Mouse (Mus musculus): ENCODE results near the gene Mbd6. TPM values are rescaled to one million over a fixed set of nuclear protein-coding genes. Genes with fewer than 3 reads are reported as not detected.

Gene Mbd6
- polyA plus RNA-seq, 2 experiments from 2014 or later = 4.0 to 14.7 TPM

GRCm38 (mm10) chr10:127287271-127287935, 1.4 kb downstream of the Mbd6 start:
- no peak for ATAC-seq

DNA sequence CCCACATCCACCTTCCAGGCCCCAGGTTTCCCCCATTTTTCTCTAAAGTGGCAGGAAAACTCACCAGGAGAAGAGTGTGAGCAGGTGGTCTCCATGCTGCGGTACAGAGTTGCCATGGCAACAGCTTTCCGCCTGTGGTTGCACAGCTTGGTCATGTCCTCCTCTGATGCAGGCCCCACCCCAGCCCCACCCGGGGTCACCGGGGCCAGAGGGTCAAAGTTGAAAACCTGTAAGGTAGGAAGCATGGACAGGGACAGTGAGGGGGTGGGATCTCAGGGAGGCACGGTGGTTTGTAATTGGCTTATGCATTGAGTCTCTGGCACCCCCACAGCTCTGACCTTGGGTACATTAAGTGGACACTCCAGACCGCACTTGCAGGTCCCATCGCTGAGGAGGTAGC, 2.1 kb downstream of the Mbd6 start:
- no peak for ATAC-seq

GRCm38 (mm10) chr10:127286194-127286593, 2.6 kb downstream of the Mbd6 start:
- no peak for ATAC-seq

DNA sequence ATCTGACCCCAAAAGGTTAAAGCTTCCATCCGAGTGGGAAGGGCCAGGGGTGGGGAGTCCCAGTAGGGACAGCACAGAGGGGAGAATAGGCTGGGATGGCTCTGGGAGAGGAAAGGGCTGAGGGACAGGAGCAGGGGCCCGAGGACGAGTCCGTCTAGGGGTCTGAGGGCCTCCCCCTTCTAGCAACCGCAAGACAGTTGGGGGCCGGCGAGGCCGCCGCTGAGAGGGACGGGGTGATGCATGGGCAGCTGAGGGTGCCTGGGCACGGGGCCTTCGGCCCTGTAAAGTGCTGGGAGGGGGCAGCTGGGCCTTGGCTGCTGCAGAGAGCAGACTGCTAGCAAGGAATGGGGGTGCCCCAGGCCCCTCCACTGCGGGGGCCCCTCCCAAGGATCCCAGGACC, 3.2 kb downstream of the Mbd6 start:
- no peak for ATAC-seq

DNA sequence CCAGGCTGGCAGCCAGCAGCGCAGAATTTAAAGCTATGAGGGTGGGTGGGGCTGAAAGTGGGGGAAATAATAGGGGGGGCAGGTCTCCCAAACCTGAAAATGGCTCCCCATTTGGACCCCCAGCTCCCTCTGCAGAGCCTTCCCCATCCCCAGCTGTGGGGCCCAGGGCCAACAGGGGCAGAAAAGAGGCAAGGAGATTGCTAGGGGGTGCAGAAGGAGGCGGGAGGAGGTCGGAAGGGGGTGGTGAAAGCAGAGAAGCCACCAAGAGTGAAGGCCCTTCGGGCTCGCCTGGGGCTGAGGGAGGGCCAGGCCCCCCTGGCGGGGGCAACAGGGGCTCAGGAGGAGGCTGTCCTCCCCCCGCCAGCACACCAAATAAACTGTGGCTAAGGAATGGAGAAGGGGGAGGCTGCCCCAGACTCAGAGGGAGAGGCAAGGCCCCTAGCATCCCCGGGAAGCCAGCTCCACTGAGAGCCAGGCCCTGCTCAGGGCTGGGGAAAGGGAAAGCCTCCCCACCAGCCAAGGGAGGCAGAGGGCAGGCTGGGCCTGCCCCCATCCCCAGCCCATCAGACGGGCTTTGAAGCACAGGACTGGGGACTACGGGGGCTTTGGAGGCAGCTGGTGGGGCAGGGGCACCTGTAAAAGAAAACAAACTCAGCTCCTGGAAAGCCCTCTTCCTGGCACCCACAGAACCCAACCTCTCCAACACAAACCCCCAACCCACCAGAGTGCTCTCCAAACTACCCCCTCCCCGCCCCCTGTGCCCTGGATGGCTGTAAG, 3.9 kb downstream of the Mbd6 start:
- ATAC-seq = no peak

- no peak for ATAC-seq
These were observed 4.7 kb downstream of the Mbd6 start for GRCm38 (mm10) chr10:127284105-127284622.

DNA sequence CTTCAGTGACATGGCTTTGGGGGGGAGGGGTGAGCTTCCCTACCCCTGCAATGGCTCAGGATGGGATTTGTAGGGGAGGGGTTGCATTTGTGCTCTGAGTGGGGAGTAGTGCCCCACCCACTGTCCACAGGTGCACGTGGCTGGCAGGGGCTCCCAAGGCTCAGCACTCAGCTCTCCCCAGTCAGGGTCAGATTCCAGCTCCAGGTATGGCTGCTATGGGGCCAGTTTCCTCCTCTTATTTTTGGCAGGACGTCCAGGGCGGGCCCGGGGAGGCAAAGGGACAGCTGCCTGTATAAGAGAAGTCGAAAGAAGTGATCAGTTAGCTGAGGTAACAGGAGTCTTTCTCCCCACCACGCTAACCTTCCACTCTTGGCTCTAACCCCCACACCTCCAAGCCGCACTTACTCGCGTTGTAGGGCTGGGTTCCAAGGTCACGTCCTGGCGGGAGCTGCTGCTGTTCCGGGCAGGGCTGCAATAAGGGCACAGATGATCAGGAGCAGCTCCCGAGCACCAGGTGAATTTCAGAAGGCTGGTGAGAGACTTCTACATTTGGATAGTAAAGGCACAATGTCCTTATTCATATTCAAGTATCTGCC, 6.1 kb downstream of the Mbd6 start:
- no peak for ATAC-seq

DNA sequence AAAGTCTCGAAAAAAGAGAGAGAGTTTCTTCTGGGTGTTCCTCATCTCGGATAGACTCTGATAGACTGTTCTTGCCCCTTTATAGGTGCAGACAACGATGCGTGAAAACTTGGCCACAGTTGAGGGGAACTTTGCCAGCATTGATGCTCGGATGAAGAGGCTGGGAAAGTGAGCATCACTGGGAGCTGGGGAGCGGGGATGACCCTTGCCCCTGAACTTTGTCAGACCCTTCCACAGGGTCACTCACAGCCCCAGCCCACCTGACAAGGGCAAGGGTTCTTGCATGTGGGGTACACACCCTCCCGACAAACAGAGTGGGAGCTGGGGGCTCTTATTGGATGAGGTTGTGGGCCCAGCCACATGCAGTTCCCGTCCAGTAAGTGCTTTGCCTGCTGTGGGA, 7.5 kb downstream of the Mbd6 start:
- no peak for ATAC-seq

DNA sequence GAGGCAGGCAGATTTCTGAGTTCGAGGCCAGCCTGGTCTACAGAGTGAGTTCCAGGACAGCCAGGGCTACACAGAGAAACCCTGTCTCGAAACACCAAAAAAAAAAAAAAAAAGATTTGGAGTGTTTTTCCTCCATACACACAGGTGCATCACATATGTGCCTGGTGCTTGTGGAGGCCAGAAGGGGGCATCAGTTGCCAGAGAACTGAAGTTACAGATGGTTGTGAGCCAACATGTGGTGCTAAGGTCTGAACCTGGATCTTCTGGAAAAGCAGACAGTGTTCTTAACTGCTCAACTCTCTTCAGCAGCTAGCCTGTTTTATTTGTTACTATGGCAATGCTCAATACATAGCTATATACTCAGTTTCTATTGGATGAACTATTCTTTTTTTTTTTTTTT, 9.1 kb downstream of the Mbd6 start:
- no peak for ATAC-seq

DNA sequence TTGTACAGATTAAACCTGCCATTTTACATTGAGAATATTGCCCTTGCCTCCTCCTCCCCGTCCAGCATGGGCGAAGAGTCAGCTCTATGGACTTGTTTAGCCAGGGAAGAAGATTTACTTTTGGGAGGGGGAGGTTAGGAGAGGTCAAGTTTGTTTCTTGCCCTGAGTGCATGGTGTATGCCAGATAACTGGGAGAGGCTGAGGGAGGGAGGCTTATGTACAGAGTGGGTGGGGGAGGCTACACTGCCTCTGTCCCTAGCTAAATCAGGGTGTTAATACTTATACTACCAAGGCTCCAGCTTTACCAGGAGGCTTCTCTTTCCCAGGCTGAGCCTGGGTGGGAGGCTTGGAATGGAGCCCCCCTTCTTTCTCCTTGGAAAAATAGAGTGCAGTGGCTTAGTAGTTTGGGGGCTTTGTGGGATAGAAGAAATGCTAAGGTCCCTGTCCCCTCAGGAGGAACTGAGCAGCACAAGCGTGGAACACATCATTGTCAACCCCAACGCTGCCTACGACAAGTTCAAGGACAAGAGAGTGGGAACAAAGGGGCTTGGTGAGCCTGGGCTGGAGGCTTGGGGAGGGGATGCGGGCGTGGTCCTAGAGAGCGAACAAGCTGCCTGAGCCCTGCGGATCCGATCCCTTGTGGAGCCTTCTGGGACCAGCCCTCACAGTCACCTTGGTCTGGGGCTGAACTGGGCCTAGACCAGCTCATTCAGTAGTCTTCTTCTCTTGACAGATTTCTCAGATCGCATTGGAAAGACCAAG, 14.4 kb downstream of the Mbd6 start:
- ATAC-seq = no peak

GRCm38 (mm10) chr10:127272371-127272770, 16.4 kb downstream of the Mbd6 start:
- no peak for ATAC-seq

DNA sequence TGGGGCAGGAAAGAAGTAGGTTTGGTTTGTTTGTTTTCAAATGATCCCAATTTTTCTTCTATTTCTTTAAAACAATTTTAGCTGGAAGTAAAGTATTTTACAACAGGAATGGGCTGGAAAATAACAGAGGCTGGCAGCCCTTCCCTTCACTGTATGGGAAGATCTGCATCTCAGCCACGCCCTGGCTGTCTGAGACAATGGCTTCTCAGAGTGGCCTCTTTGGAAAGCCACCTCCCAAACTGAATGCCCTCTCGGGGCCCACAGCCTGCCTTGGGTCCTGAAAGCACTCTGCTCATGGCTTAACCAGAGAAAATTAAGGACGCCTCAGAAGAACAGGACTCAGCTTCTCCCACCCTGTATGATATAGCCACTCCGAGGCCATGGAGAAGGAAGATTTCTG, 18.9 kb downstream of the Mbd6 start:
- ATAC-seq = no peak

DNA sequence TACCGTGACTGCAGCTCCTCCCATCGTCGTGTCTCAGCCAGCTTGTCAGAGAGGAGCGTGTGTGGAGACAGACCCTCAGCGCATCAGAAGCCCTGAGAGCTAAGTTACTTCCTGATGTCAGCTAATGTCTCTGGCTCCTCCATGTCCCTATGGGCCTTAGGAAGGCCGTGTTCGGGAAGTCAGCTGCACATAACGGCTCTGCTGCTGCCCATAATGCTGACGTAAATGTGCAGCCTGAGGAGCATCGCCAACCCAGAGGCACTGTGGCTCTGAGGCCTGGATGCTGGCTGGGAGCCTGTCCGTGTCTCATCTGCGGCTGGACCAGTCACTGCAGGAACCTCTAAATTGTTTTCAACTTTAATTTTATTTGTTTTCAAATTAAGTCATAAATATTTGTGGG, 19.8 kb downstream of the Mbd6 start:
- ATAC-seq = no peak

GRCm38 (mm10) chr10:127268401-127268800, 20.4 kb downstream of the Mbd6 start:
- ATAC-seq = no peak

DNA sequence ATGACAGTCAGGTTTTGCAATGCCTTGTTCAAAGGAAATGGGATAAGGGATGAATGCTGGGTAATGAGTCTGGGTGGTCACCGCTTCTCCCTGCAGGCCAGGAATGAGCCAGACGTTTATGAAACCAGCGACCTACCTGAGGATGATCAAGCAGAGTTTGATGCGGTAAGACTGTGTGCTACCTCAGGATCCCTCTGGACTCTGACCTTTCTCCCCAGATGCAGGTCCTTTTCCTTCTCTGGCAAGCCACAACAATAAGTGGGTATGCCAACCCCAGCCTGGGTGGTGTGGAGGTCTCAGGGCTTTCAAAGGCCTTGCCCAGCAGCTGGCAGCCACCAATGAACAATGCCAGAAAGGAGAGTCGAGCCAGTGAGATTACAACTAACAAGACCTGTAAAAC, 21.5 kb downstream of the Mbd6 start:
- ATAC-seq = no peak

- peak; percentile 98 for ATAC-seq
These were observed 22.4 kb downstream of the Mbd6 start, which contains the start of gene Dctn2 for GRCm38 (mm10) chr10:127266112-127267091. TSS of gene Dctn2 (plus strand) at chr10:127266368.

- ATAC-seq = peak; percentile 20
These were observed 23.1 kb downstream of the Mbd6 start for GRCm38 (mm10) chr10:127265727-127266111.

GRCm38 (mm10) chr10:127264971-127265370, 23.8 kb downstream of the Mbd6 start:
- ATAC-seq = no peak

DNA sequence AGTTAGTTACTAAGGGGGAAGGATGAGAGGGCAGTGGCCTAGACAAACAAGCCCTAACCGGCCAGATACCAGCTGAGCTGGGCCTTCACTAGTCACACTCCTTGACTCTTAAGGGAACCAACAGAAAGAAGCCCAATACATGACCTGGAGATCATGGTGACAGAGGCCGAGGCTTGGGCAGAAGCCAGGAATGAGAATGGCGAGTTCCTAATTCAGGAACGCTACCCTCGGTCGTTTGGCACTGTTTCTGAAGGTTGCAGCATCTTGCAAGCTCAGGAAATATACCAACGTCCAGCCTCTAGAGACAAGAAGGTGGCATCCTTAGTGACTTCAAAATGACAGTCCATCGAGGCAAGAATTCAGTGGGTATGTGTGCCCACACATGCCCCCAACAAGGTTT, 24.5 kb downstream of the Mbd6 start:
- no peak for ATAC-seq

DNA sequence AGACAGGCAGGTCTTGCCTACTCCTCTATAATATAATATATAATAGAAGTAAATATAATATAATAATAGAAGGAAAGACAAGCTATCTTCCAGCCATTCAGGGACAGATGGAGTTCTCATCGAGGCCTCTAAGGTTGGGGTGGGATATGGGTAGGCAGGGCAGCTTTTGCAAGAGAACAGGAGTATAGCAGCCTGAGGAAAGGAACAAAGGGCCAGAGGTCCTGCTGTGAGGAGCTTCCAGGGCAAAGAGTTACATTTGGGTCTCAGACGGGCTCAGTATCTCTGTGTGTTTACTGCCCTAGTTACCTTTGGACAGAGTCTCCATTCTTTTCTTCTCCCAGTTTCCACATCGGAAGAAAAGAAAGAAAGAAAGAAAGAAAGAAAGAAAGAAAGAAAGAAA, 25.2 kb downstream of the Mbd6 start:
- no peak for ATAC-seq

GRCm38 (mm10) chr10:127262548-127263398, 26.0 kb downstream of the Mbd6 start, which contains the start of gene Kif5a:
TSS of gene Kif5a (minus strand) at chr10:127263348.
- ATAC-seq = no peak

All from CD4-positive, CD25-positive, alpha-beta regulatory T cell, adult 4 months (primary cell).